ENCODE assay signal across 8 mouse cellular contexts in genomic region chr11:11778345-11778744, GRCm38 (mm10).
"Had no signal": no experiment of that assay in that cellular context is flagged by ENCODE, and none has a peak within 500 bp of the region (broad histone marks: within the 10 kb centered on the region; RNA-seq: fewer than 3 reads in every experiment).

No protein-coding gene starts in this region.

- DNase-seq: kidney, adult 2 months; kidney, postnatal 25 days; layer of hippocampus, adult 9-11 months; left cerebral cortex, postnatal 4 days; liver, postnatal 0 days; lung, embryonic 14.5 days; thymus, adult 18-20 months; thymus, postnatal 25 days had no signal
